Mouse (Mus musculus) stomach, embryonic 14.5 days (tissue): ENCODE measurements around the gene Zbed4. TPM values are rescaled to one million over a fixed set of nuclear protein-coding genes. Genes with fewer than 3 reads are reported as not detected.
"Not testable (repeated sequence)": the region's sequence is repeated elsewhere in the genome, so short reads cannot be mapped to it uniquely, and the experiment has no call there.

Experiments
- ATAC-seq: fragments of 200-750 bp; cut with Nextera tagmentation; 2 replicates; pipeline ENCODE4 v1.8.0; 2017; ENCODE audit warnings: low read depth, moderate TSS enrichment; ENCODE audit not compliant: insufficient number of reproducible peaks, insufficient read depth, low FRiP score
- H3K27ac ChIP-seq: fragments of 300-500 bp; sonication (generic); 2 replicates; pipeline ENCODE4 v1.5.1; 2014; ENCODE audit warnings: mild to moderate bottlenecking, low read length, moderate library complexity, mixed read lengths
- H3K27me3 ChIP-seq: fragments of 300-500 bp; sonication (generic); 2 replicates; pipeline ENCODE4 v1.6.1; 2014; ENCODE audit warnings: low read length, control low read depth, mixed read lengths; ENCODE audit not compliant: control insufficient read depth, insufficient read depth
- H3K36me3 ChIP-seq: fragments of 300-500 bp; sonication (generic); 2 replicates; pipeline ENCODE4 v1.6.1; 2014; ENCODE audit warnings: mild to moderate bottlenecking, control low read depth, low read length, moderate library complexity, mixed read lengths; ENCODE audit not compliant: control insufficient read depth, insufficient read depth
- H3K4me1 ChIP-seq: fragments of 300-500 bp; sonication (generic); 2 replicates; pipeline ENCODE4 v1.6.1; 2014; ENCODE audit warnings: low read length, control low read depth, mixed read lengths; ENCODE audit not compliant: control insufficient read depth, insufficient read depth
- H3K4me2 ChIP-seq: fragments of 300-500 bp; sonication (generic); replicated peaks from 2 replicates; pipeline ENCODE4 v1.6.1; 2014; ENCODE audit warnings: low read depth, low read length, control low read depth
- H3K4me3 ChIP-seq: fragments of 300-500 bp; sonication (generic); 2 replicates; pipeline ENCODE4 v1.5.1; 2014; ENCODE audit warnings: low read depth, low read length, control low read depth
- H3K9ac ChIP-seq: fragments of 300-500 bp; sonication (generic); replicated peaks from 2 replicates; pipeline ENCODE4 v1.6.1; 2014; ENCODE audit warnings: low read depth, mild to moderate bottlenecking, control low read depth, low read length, moderate library complexity, mixed read lengths
- H3K9me3 ChIP-seq: fragments of 300-500 bp; sonication (generic); 2 replicates; pipeline ENCODE4 v1.6.1; 2016; ENCODE audit warnings: low read depth, low read length, control low read depth; ENCODE audit not compliant: control insufficient read depth
- WGBS: fragments of 180-500 bp; shearing (Covaris S2); extraction: QIAGEN DNeasy Blood & Tissue Kit; methylation state at CpG from one replicate; pipeline ENCODE4 v1.1.7; 2014; 5-methylcytosine and 5-hydroxymethylcytosine counted together
- polyA plus RNA-seq: library from polyadenylated mRNA; unstranded; fragments of >200 nt; fragmentation: Nextera tagmentation; extraction: Ambion mirVana; gene quantifications from 2 replicates; pipeline ENCODE4 v1.2.1, GENCODE M21; 2014

Zbed4 gene
- polyA plus RNA-seq, 1 experiment from 2014 or later = 18.5 TPM

DNA sequence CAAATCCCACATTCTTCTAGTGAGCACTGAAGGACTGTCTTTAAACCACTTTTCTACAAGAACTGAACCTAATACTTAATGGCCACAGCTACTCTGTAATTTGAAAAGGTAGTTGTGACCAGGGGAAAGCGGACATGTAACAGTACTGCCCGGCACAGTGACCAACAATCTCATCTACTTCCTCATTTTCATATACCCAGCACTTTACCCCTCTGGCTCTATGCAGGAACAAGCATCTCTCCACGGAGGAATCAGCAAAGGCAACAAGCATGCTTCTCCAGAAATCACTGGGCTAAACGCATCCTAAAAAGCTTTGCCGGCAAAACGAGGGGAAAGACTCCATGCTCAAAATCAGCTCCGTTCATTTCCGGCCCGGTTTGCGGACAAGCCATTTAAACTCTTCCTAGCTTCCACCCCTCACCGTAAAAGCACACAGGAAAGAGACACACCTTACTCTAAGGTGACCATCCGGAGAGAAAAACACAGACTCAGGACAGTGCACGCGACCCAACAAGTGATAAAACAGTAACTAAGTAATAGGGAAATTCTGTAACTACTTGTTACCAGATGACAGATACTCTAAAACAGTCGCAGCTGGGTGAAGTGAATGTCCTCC is 18.9 kb upstream of the Zbed4 start:
- 18% methylated on average over 15 of the region's 15 CpGs for whole genome bisulfite sequencing
- H3K9ac ChIP-seq = peak overlapping the region; percentile 98; the same call in 1 of the 2 replicates
- no peak for ATAC-seq
- H3K27me3 ChIP-seq = no peaks in the 10 kb centered on the region
- peak overlapping the region; percentile 97 for H3K4me3 ChIP-seq
- peak overlapping the region; percentile 84 for H3K4me2 ChIP-seq
- H3K36me3 ChIP-seq = peaks cover 31% of the 10 kb centered on the region
- peaks cover 20% of the 10 kb centered on the region for H3K4me1 ChIP-seq
- H3K27ac ChIP-seq = no peak overlapping the region
- H3K9me3 ChIP-seq = no peaks in the 10 kb centered on the region

DNA sequence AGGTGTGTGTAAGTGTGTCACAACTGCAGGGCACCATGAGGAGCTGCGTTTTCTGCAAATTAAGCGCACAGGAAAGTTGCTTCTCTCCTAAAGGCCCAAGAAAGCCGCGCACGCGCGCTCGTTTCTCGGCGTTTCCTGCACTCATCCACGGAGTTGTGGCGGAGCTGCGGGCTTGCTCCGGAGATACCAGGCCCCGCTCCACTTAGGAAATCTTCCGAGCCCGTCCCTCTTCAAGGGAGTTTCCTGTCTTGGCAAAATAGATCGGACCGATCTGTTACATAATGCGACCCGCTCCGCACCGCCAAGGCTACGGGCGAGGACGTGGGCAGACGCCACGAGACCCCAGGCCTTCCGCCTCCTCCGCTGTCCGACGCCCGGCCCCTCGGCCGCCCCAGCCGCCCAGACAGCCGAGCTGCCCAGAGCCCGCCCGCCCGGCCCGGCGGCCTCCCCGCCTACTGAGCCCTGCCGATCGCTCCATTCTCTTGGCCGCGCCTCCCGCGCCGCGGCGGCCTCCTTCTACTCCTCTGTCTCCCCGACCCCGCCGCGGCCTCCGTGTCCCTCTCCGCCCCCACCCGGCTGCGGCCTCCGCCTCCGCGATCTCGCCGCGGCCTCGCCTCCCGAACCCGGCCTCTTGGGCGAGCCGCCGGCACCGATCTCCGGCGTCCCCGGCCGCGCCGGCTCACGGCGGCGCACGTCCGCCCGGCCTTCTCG is 18.3 kb upstream of the Zbed4 start:
- peak; percentile 62 for ATAC-seq
- H3K9me3 ChIP-seq = no peaks in the 10 kb centered on the region
- no peaks in the 10 kb centered on the region for H3K27me3 ChIP-seq
- peak overlapping the region; percentile 87 for H3K27ac ChIP-seq
- peaks cover 20% of the 10 kb centered on the region for H3K4me1 ChIP-seq
- peak overlapping the region; percentile 98 for H3K9ac ChIP-seq
- under 1% methylated on average over 69 of the region's 86 CpGs for WGBS
- peak overlapping the region; percentile 97 for H3K4me3 ChIP-seq
- peaks cover 29% of the 10 kb centered on the region for H3K36me3 ChIP-seq
- H3K4me2 ChIP-seq = peak overlapping the region; percentile 84

DNA sequence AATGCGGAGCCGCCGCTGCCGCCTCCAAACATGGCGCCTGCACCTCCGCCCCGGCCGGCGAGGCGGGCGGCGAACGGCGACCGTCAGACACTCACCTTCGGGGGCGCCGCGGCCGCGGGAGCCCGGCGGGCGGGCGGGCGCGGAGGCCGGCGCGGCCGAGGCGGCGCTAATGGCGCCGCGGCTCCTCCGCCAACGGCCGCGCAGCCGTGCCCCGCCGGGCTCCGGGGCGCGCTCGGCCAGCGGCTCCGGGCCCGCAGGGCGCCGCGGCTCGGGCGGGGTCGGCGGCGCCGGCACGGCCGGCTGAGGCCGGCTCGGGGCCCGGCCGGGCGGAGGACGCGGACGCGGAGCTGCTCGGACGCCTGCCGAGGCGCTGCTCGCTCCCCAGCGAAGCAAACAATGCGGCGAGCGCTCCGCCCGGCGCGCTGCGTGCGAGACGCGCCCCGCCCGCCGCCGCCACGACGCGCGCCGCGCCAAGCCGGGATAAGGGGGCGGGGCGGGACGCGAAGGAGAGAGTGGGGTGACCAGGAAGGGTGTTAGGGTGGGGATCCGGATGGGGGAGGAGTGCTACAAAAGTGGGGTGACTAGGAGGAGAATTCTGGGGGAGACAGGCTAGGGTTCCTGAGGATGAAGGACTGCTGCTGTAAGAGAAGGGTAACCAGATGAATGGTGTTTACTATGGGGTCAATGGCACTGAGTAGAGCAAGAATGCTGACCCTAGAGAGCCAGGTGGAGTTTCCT is 17.5 kb upstream of the Zbed4 start, which contains the start of gene Brd1:
TSS of gene Brd1 (minus strand) at position 400 of the 738 bp plus-strand sequence.
- H3K4me2 ChIP-seq = peak within 1 kb of the TSS; percentile 84
- peak within 1 kb of the TSS; percentile 97 for H3K4me3 ChIP-seq
- peak; percentile 85 for ATAC-seq
- no peaks in the 10 kb centered on the region for H3K9me3 ChIP-seq
- under 1% methylated on average over 76 of the region's 103 CpGs for WGBS
- peak within 1 kb of the TSS; percentile 98 for H3K9ac ChIP-seq
- peaks cover 22% of the 10 kb centered on the region for H3K36me3 ChIP-seq
- H3K27me3 ChIP-seq = no peaks in the 10 kb centered on the region
- H3K4me1 ChIP-seq = peaks cover 20% of the 10 kb centered on the region
- peak within 1 kb of the TSS; percentile 87 for H3K27ac ChIP-seq

DNA sequence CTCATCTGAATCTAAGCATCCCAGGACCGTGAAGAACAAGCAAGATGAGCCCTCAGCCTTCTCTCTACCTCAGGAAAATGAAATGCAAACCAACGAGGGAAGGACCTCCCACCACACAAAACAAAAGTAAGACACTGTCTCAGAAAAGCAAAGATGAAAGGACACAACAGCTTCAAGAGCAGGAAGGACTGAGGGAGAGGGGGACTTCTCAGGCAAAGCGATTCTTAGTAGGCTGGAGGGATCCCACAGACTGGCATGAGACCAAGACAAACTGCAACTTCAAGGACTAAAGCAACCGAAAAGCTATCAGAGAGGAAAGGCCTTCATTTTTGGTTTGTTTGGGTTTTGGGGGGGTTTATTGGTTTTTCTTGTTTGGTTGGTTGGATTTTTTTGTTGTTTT is 15.3 kb upstream of the Zbed4 start:
- Histone ChIP-seq H3K4me2 (no peak overlapping the region), H3K36me3 (0 out of 2 replicates have a peak, but pooled peaks cover under 1% of the 10 kb centered on the region), H3K4me1 (peaks cover 15% of the 10 kb centered on the region), H3K9ac (no peak overlapping the region), H3K27me3 (no peaks in the 10 kb centered on the region), H3K4me3 (no peak overlapping the region), H3K27ac (no peak overlapping the region), H3K9me3 (no peaks in the 10 kb centered on the region)
- ATAC-seq = no peak
- WGBS = 71% methylated on average over 4 of the region's 4 CpGs

DNA sequence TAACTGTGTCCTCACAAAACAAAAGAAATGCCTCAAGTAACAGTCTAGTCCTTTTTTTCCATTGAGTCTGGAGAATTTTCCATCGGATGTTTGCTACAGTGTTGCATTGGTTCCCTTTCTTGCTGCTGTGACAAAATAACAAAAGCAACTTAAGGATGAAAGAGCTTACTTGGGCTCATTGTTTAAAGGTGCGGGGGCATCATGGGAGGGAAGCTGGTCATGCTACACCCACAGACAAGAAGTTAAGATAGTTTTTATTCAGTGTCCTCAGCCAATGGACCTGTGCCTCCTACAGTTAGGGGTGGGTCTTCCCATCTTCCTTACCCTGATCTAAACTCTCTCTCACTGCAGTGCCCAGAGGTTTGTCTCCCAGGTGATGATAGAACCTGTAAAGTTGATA is 13.0 kb upstream of the Zbed4 start:
- Histone ChIP-seq H3K9ac (no peak overlapping the region), H3K27me3 (no peaks in the 10 kb centered on the region), H3K9me3 (no peaks in the 10 kb centered on the region), H3K36me3 (no peaks in the 10 kb centered on the region), H3K4me1 (no peaks in the 10 kb centered on the region), H3K4me3 (no peak overlapping the region), H3K4me2 (no peak overlapping the region), H3K27ac (no peak overlapping the region)
- 75% methylated on average over 2 of the region's 2 CpGs for WGBS
- no peak for ATAC-seq

DNA sequence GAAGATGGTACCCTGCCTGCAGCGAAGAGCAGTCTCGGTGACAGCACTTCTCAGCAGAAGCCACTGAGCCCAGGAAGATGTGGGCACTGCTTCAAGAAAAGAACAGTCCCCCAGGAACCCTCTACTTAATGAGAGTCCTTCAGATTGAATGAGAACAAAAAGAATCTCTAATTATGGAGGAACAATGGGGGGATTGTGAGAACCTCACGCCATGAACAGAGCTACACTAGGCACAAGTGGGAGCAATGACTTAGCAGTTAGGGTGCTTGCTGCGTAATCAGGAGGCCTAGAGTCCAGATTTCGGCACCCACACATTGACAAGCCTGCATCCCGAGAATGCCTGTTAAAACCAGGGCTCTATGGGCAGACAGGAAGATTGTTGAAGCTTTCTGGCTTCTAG is 10.1 kb upstream of the Zbed4 start:
- WGBS = 81% methylated on average over 6 of the region's 6 CpGs

DNA sequence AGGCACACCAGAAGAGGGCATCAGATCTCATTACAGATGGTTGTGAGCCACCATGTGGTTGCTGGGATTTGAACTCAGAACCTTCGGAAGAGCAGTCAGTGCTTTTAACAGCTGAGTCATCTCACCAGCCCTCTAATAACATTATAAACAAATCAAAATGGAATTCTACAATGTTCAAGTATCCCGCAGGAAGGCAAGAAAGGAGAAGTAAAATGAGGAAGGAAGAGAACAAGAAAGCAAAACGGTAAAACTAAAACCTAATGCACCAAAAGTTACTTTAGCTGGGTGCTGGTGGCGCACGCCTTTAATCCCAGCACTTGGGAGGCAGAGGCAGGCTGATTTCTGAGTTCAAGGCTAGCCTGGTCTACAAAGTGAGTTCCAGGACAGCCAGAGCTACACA is 8.1 kb upstream of the Zbed4 start:
- not testable (repeated sequence) for H3K27ac ChIP-seq, ATAC-seq, H3K9me3 ChIP-seq, H3K4me1 ChIP-seq, H3K9ac ChIP-seq, H3K4me2 ChIP-seq, H3K27me3 ChIP-seq, H3K36me3 ChIP-seq, H3K4me3 ChIP-seq
- 78% methylated on average over 5 of the region's 5 CpGs for WGBS

More for the DNA sequence above, 10.1 kb upstream of the Zbed4 start:
- Histone ChIP-seq H3K4me2 (no peak overlapping the region), H3K4me3 (no peak overlapping the region), H3K9me3 (no peaks in the 10 kb centered on the region), H3K36me3 (no peaks in the 10 kb centered on the region), H3K27ac (no peak overlapping the region), H3K27me3 (no peaks in the 10 kb centered on the region), H3K4me1 (no peaks in the 10 kb centered on the region), H3K9ac (no peak overlapping the region)
- no peak for ATAC-seq

DNA sequence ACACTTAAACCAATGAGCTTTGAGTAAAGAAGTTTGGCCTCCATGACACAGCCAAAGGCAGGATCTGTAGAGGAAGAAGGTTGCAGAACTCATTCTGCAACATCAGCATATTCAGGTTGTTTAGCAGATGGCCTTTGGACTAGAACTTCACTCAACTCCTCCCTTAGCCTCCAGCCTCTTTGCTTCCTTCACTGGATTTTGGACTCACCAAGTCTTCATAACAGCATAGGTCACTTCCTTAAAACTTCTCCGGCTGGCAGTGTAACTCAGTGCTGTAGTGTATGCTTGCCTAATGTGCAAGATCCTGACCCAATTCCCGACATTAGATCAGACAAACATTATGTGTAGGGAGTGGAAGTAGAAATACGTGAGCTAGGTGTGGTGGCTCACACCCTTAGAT is 6.1 kb upstream of the Zbed4 start:
- Histone ChIP-seq H3K27ac (no peak overlapping the region), H3K4me2 (no peak overlapping the region), H3K9me3 (no peaks in the 10 kb centered on the region), H3K36me3 (no peaks in the 10 kb centered on the region), H3K27me3 (no peaks in the 10 kb centered on the region), H3K4me1 (no peaks in the 10 kb centered on the region), H3K9ac (no peak overlapping the region), H3K4me3 (no peak overlapping the region)
- no peak for ATAC-seq
- 81% methylated on average over 3 of the region's 3 CpGs for WGBS
